ENCODE assay signal across 8 mouse cellular contexts in genomic region chr11:74876801-74877200, GRCm38 (mm10). TPM values are rescaled to one million over a fixed set of nuclear protein-coding genes. Genes with fewer than 3 reads are reported as not detected.
DNase-seq lines count a peak whose midpoint lies in the region; ATAC-seq and TF ChIP-seq lines count a peak whose summit lies in the region.

No protein-coding gene starts in this region.

- no peak for TF ChIP-seq CTCF in layer of hippocampus, adult 2 months (conservative IDR thresholded peaks at IDR 0.05)

- ATAC-seq in frontal cortex, adult (ENCODE audit: low TSS enrichment), result peak; percentile 48

- DNase-seq in Muller cell, postnatal 12 days (ENCODE audit: inconsistent ontology term), result peak; percentile 38
- peak; percentile 59 for DNase-seq in cerebellum, adult 8-10 months
- DNase-seq in heart, postnatal 4 days, result peak; percentile 50
- peak; percentile 66 to 82 for DNase-seq in layer of hippocampus, adult 2 months (ENCODE audit: low spot score in 2 of 2)
- DNase-seq in lung, postnatal 10 days, result peak; percentile 77
- peak; percentile 57 for DNase-seq in right cerebral cortex, postnatal 14 days
- DNase-seq in urinary bladder, postnatal 10 days (ENCODE audit: low spot score), result no peak

- H3K27ac ChIP-seq in layer of hippocampus, adult 2 months, result peak overlapping the region; percentile 90

- H3K4me3 ChIP-seq in layer of hippocampus, adult 2 months, result peak overlapping the region; percentile 45

RNA-seq across cellular contexts. Expression of gene Sgsm2, which starts 20.1 kb away (rescaled TPM):
- total RNA-seq in heart, postnatal 4 days (2021), result 10 to 100 TPM; 14.6 to 14.9 TPM
- total RNA-seq in layer of hippocampus, adult 2 months (2021), result 10 to 100 TPM; 91.7 to 99.3 TPM

RNA-seq across cellular contexts. Expression of gene Tsr1, which starts 21.1 kb away (rescaled TPM):
- 10 to 100 TPM; 20.0 to 22.6 TPM for total RNA-seq in heart, postnatal 4 days (2021)
- total RNA-seq in layer of hippocampus, adult 2 months (2021), result 10 to 100 TPM; 32.0 to 36.8 TPM

RNA-seq across cellular contexts. Expression of gene Mnt, which starts 46.1 kb away (rescaled TPM):
- 10 to 100 TPM; 14.8 to 15.7 TPM for total RNA-seq in heart, postnatal 4 days (2021)
- total RNA-seq in layer of hippocampus, adult 2 months (2021), result 10 to 100 TPM; 31.3 to 32.8 TPM

RNA-seq across cellular contexts. Expression of gene Smg6, which starts 48.8 kb away (rescaled TPM):
- 10 to 100 TPM; 25.6 to 25.7 TPM for total RNA-seq in heart, postnatal 4 days (2021)
- total RNA-seq in layer of hippocampus, adult 2 months (2021), result 10 to 100 TPM; 31.9 to 34.7 TPM

RNA-seq across cellular contexts. Expression of gene Srr, which starts 48.9 kb away (rescaled TPM):
- 10 to 100 TPM; 29.4 to 30.4 TPM for total RNA-seq in heart, postnatal 4 days (2021)
- total RNA-seq in layer of hippocampus, adult 2 months (2021), result 10 to 100 TPM; 85.2 to 96.3 TPM

Comparison
In these comparisons a context has a peak if more than half of its experiments do, and no peak if none do; other contexts are left out.
1. RNA of gene Sgsm2, which starts 20.1 kb away (total RNA-seq): 91.7 to 99.3 TPM in layer of hippocampus, adult 2 months; 14.6 to 14.9 TPM in heart, postnatal 4 days; every median in the first group is over 4 times any median in the second.